Mouse (Mus musculus) forelimb bud, embryonic 11.5 days (tissue): ENCODE results near the gene Mindy3.
A peak's percentile ranks its signal among the peaks of the same experiment; 100 is the strongest.
"Not testable (repeated sequence)": the region's sequence is repeated elsewhere in the genome, so short reads cannot be mapped to it uniquely, and the experiment has no call there.

Experiments
- DNase-seq: peaks from one replicate; pipeline ENCODE4 v3.0.0-alpha.2; 2012; ENCODE audit warnings: low read depth, low spot score

Gene Mindy3

GRCm38 (mm10) chr2:12419262-12419655 is at the start of gene Mindy3:
Gene Mindy3, minus strand, starts transcription at chr2:12419470.
- DNase-seq: peak; percentile 85

GRCm38 (mm10) chr2:12459732-12460131 is 40.5 kb upstream of the Mindy3 start:
- peak; percentile 6 for DNase-seq

GRCm38 (mm10) chr2:12450108-12450507 is 30.8 kb upstream of the Mindy3 start:
- no peak for DNase-seq

GRCm38 (mm10) chr2:12440120-12440519 is 20.9 kb upstream of the Mindy3 start:
- no peak for DNase-seq

- no peak for DNase-seq
Observed at GRCm38 (mm10) chr2:12439543-12439942, 20.3 kb upstream of the Mindy3 start.

GRCm38 (mm10) chr2:12438181-12438580 is 18.9 kb upstream of the Mindy3 start:
- peak; percentile 28 for DNase-seq

- no peak for DNase-seq
Observed at GRCm38 (mm10) chr2:12432055-12432454, 12.8 kb upstream of the Mindy3 start.

GRCm38 (mm10) chr2:12424374-12424773 is 5.1 kb upstream of the Mindy3 start:
- DNase-seq: no peak

- not testable (repeated sequence) for DNase-seq
Observed at GRCm38 (mm10) chr2:12423426-12423825, 4.2 kb upstream of the Mindy3 start.

- DNase-seq: peak; percentile 20
Observed at GRCm38 (mm10) chr2:12418534-12419261, 572 bp downstream of the Mindy3 start.

GRCm38 (mm10) chr2:12418121-12418520 is 1.1 kb downstream of the Mindy3 start:
- no peak for DNase-seq

- DNase-seq: no peak
Observed at GRCm38 (mm10) chr2:12412309-12412708, 7.0 kb downstream of the Mindy3 start.

GRCm38 (mm10) chr2:12411129-12411528 is 8.1 kb downstream of the Mindy3 start:
- no peak for DNase-seq

- no peak for DNase-seq
Observed at GRCm38 (mm10) chr2:12406737-12407136, 12.5 kb downstream of the Mindy3 start.

- no peak for DNase-seq
Observed at GRCm38 (mm10) chr2:12402469-12402868, 16.8 kb downstream of the Mindy3 start.

- DNase-seq: no peak
Observed at GRCm38 (mm10) chr2:12401137-12401536, 18.1 kb downstream of the Mindy3 start.

- DNase-seq: peak; percentile 70
Observed at GRCm38 (mm10) chr2:12389028-12389427, 30.2 kb downstream of the Mindy3 start.

GRCm38 (mm10) chr2:12388569-12388968 is 30.7 kb downstream of the Mindy3 start:
- DNase-seq: no peak

- no peak for DNase-seq
Observed at GRCm38 (mm10) chr2:12384389-12384788, 34.9 kb downstream of the Mindy3 start.

GRCm38 (mm10) chr2:12382650-12383049 is 36.6 kb downstream of the Mindy3 start:
- DNase-seq: no peak

- peak; percentile 30 for DNase-seq
Observed at GRCm38 (mm10) chr2:12380233-12380632, 39.0 kb downstream of the Mindy3 start.

- DNase-seq: no peak
Observed at GRCm38 (mm10) chr2:12378591-12378990, 40.7 kb downstream of the Mindy3 start.

- DNase-seq: peak; percentile 47
Observed at GRCm38 (mm10) chr2:12377024-12377423, 42.2 kb downstream of the Mindy3 start.

- DNase-seq: no peak
Observed at GRCm38 (mm10) chr2:12372883-12373282, 46.4 kb downstream of the Mindy3 start.
